Mouse (Mus musculus) c-Kit-positive CD71-positive TER-119-negative erythroid progenitor cells, embryonic 14.5 days (primary cell): ENCODE results near the gene 2610044O15Rik8.

Experiments used
- DNase-seq: peaks from one replicate; pipeline ENCODE4 v3.0.0-alpha.2; 2013; ENCODE audit warnings: low read depth

The 2610044O15Rik8 gene

DNA sequence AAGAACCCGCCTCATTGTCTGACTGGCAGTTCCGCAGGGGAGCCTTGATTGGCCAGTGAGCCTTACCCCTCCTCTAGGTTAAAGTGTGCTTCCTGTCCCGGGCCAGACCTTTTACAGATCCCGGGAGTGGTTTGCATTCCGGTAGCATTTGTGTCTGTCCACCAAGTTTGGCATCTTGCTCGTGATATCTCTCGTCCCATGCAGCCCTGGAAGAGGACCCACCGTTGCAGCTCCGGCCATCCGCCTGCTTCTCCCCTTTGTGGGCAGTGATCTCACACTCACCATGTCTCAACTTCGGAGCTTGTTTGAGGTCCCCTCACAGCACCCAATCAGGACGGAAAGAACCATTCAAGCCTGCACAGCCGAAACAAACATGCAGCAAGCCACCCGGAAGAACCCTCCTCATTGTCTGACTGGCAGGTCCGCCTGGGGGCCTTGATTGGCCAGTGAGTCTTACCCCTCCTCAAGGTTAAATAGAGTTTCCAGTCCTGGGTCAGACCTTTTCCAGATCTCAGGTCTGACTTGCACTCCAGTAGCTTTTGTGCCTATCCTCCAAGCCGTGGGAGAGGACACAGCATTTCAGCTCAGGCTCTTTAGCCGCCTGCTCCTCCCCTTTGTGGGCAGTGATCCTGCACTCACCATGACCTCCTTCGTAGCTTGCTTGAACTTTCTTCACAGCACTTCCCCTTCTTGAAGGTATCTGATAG lies at the start of gene 2610044O15Rik8:
2610044O15Rik8 (minus strand) TSS at position 380 of the 707 bp plus-strand sequence.
- DNase-seq = peak; percentile 75

DNA sequence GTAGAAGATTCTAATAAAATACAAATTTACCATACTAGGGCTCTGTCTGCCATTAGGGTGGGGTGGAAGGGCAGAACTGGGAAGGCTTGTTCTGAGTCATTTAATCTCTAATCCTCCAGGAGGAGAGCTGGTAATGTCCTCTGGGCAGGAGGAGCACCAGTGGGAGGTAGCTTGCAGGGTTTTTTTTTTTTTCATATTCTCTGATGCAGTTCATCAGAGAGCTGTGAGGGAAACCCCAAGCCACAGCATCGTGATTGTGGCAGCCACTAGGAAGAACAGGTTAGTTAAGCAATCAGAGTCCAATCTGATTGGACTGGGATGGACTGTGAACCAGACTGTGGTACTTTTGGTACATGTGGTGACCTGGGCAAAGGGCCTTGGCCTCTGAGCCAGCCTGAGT lies 31.7 kb upstream of the 2610044O15Rik8 start:
- no peak for DNase-seq

DNA sequence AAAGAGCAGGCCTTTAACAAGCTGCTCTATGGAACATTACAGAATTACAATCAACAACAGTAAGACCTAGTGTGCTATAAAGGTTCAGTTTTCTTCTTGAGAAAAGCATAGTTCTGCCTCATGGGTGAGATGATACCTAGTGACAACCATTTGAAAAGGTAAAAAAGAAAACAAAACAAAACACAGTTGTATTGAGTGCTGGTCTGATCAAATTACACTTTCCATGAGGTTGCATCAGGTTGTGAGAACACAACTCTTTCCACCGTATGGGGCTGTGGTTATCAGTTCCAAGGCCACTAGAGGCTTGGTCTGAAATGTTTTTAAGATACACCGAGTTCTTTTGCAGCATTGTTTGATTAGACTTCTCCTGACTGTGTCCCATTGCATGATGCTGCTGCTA lies 30.1 kb upstream of the 2610044O15Rik8 start:
- peak; percentile 24 for DNase-seq

DNA sequence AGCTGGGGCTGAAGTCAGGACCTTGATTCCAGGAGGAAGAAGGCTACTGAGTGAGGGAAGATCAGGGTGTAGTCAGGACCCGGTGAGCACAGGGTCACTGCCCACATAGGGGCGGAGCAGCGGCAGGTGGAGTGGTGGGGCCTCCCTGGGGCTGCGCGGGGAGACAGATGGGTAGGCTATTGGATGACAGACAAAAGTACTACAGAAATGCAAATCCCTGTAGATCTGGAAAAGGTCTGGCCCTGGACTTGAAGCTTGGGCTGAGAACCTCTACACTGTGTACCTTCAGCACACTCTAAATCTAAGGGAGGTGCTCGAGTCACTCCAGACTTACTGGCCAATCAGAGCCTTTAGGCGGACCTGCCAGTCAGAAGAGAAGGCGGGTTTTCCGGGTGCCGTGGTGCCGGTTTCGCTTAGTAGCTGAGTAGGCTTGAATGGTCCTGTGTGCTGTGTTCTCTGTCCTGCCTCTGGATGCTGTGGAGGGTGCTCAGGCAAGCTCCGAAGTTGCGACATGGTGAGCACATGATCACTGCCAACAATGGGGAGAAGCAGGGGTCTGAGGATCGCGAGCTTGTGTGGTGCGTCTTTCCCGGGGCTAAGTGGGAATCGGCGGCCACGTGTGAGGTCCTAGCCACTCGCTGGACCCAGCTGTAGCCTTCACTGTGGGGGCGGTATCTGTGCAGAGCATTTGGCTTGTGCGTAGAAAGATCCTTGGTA lies 29.2 kb upstream of the 2610044O15Rik8 start:
- peak; percentile 36 for DNase-seq

DNA sequence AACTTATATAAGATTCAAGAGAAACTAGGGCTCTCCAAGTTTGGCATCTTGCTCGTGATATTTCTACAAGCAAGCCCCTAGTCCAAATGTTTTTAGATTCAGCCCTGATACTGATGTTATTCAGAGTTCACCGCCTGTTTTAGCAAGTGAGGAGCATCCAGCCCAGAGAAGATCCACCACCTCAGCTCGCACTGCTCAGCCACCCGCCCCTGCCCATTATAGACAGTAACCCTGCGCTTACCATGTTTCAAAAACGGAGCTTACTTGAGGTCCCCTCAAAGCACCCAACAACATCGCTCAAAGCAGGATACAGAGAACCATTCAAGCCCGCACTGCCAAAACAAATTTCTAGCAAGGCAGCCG lies 561 bp downstream of the 2610044O15Rik8 start:
- DNase-seq = no peak
